Mouse (Mus musculus) gonadal fat pad, adult 2 months (tissue): ENCODE data around the gene Sema5a. TPM values are rescaled to one million over a fixed set of nuclear protein-coding genes. Genes with fewer than 3 reads are reported as not detected.

Source experiments
- DNase-seq: peaks from one replicate; pipeline ENCODE4 v3.0.0-alpha.2; 2012; ENCODE audit warnings: low read depth
- polyA plus RNA-seq: library from polyadenylated mRNA; depleted of rRNA; stranded (reverse); fragments of >200 nt; gene quantifications from 2 replicates; pipeline ENCODE4 v1.2.3, GENCODE M21; 2012

Sema5a gene
- polyA plus RNA-seq, 1 experiment = 7.8 TPM

DNA sequence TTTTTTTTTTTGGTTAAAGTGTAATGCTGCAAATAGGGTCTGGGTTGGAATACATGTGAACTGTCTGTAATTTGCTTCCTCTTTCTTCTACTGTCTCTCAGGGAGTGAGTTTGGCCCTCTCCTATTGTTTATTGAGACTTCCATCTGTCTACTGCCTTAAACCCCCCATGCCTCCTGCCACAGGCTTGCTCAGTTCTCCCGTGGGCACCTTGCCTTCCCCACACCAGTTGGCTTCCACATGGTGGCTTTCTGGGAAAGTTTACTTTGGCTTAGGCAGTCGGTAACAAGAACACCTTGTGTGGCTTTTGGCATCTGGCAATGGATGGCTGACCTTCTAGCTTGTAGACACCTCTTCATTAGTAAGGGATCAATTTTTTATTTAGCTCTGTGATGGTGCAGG is 10.2 kb downstream of the Sema5a start:
- no peak for DNase-seq

DNA sequence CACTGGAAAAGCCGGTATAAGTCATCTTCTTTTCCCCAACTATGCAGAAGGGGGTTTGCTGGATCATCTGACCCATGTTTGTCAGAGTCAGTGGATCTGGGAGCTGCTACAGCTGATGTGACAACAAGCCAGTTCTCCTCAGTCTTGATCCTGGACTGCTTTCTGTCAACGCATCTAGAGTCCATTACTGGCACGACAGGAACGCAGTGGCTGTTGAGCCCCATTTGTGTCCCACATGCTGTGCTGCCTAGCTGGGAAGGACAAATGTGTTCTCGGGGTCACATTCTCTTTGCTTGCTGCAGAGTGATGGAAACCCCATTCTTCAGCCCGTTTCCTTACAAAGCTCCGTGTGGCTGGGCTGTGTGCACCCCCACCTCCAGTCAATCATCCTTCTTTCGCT is 12.7 kb downstream of the Sema5a start:
- DNase-seq = no peak

DNA sequence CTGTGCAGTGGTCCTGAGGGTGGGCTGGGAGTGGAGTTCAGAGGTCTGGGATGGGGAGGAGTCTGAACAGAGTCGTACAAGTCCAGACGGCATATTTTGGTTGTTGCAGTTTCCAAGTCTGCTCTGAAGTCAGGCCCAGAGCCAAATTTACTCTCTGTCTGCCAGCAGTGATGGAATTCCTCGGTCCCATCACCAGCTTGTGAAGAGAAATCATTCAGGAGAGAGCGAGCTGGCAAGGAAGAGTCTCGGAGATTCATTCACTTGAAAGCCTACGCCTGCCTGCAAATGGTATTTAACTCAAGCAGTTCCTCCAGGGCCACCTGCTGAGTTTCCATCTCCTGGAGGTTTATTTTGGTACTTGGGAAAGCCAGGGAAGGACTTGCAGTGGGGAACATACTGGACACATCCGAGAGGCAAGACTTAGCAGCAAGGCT is 13.3 kb downstream of the Sema5a start:
- no peak for DNase-seq

DNA sequence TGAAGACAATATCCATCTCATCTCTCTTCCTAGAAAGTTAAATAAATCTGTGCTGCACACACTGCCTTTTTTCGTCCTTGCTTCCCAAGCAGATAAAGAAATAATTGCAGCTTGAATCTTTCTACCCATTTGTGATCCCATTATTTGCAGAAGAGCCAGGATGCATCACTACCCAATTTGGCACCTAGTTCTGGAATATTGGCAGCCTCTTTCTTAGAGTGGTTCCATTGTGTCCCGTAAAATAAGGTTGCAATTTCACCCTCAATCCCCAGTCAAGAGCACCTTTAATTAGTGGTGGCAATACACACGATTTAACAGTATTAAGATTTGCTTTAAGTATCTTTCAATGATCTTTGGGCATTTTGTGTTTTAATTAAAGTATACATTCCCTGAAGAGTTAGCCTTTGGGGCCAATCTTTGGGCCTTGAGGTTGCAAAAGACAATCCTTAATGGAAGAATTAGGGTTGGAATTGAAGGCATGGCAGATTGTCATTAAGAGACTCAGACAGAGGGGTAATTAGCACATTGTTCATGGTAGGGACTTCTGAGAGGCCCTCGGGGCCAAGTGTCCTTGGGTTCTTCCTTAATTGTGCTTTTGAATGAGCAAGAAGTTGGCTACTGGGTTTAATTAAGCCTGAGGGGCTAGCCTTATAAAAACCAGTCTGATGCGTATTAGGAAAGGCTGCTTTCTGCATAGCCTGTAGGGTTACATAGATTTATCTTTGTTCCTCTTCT is 14.9 kb downstream of the Sema5a start:
- no peak for DNase-seq

DNA sequence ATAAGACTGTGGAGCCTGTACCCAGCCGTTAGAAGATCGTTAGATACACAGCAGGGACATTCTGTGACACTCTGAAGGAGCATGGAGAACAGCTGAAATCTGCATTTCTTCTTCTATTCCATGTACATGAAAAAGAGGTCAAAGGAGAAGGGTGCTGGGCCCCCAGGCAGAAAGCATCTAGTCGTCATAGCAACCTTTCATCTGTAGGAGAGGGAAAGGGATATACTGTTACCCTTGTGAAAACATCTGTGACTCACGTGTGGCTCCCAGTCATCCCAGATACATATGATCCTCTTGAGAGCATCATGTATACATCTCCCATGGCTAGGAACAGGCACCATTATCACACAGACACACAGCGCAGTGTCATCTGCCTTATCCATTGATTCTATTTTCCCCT is 16.3 kb downstream of the Sema5a start:
- DNase-seq = no peak

DNA sequence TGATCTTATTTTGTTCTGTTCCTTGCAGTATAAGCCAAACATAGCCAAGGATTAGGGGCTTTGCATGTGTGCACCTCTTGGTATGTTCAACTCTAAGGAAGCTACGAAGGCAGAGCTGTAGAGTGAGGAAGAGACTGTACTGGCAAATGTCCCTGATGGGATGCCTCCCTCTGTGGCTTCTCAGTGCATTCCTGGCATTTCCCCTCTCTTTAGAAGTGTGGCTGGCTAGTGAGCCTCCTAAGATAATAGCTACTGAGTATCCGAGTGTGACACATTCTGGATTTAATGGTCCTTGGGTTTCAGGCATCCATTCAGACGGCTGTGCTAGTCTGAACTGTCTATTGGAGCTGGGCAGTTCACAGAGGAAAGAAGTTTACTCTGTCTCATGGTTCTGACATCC is 19.0 kb downstream of the Sema5a start:
- DNase-seq = no peak

DNA sequence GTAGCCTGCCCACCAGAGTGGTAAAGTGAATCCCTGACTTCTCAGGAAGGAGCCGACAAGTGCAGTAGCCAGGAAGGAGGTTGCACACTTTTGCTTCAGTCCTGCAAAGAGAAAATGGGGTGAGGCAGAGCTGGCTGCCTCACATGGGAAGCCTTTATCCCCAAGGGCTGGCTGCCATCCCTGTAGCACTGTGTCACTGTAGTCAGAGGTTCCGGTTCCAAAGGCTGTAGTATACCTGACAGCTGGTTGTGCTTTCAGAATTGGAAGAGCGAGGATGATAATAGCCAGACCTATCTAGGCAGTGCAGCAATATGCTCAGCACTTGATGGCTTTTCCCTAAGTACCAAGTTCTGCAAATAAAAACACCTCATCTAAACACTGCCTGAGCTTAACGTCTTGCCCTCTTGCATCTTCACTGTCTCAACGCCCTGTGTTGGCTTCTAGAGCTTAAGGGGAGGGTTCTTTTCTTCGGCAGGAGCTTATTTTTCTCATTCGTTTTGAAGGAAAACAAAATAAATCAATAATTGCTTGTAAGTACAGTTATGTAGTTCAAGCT is 20.3 kb downstream of the Sema5a start:
- no peak for DNase-seq

DNA sequence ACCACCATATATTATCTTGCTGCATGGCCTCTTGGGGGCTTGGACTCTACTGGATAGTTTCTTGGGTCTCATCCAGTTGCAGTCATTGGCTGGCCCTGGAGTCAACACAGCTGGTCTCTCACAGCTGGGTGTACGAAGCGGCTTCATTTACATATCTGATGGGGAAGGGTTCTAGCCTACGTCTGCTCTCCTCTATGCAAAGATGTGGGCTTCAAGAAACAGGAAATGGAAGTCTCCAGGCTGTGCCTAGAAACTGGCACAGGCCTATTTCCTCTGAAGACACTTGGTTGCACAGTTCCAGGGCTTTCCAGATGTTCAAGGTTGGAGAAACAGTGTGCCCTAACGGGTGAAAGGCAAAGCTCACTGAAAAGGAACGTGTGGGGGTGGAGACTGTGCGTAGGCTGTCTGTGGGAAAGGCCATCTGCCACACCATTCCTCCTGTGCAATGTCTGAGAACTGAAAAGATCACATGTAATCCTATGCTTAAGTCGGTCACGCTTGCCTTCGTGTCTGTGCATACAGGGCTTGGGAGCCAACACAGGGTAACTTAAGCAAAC is 20.8 kb downstream of the Sema5a start:
- no peak for DNase-seq

DNA sequence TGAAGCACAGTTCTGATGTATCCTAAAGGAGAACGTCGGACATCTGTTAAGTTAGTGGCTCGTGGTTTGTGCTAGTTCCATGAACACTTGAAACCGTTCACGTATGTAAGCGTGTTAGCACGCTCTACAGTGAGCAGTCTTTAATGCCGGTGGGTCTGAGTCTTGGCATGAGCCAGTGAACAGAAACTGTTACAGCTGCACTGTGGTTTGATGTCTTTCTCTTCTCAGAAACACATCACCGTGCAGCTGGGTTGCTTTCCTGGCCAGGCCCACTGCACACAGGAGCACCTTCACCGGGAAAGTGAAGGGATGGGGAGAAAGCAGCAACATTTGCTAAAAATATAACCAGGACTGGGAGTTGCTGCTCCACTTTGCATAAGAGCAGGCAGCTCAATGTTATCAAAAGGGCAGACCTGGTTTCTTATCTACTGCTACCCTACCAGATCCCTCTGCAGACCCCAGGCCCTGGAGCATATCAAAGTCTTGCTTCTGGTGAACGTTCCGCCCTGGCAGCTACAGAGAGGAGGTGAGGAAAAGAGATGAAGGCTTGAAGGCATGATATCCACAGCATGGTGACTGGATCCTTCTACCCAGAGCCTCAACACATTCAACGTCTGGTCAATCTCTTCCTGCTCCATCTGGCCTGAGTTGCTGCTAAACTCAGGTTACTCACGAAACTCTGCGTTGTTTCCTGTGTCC is 21.7 kb downstream of the Sema5a start:
- no peak for DNase-seq

DNA sequence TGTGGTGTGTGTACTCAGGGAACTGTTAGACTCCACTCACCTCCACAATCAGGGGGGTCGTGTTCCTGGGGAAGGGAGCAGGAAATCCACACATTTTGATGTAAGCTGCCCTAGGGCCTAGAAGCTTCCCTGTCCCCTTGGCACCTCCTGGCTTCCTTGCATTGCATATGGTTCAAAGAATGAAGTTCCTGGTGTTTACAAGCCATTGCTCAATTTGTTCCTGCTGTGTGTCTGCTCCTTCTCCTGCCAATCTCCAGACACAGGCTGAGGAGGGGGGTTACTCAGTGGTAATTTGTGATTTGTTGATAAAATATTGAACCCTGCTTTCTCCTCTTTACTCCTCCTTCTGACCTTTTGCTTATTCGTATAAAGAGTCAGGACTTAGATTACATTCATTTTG is 25.5 kb downstream of the Sema5a start:
- DNase-seq = no peak

DNA sequence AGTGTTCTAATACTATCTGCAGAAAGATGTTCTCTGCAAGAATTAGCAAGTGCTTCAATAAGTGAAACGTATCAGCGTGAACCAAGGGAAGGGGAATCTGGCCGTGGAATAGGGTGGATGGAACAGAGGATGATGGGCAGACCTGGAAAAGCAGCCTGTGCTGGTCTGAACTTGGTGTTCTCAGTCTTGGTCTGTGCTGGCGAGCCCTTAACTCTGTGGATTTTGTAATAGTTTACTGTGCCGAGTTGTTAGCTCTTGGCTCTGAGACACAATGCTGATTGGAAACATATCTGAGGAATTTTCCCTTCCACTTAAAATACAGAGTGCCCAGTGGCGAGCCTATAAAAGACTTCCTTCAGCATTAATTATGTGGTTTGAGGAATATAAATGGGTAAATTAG is 29.3 kb downstream of the Sema5a start:
- DNase-seq = no peak

DNA sequence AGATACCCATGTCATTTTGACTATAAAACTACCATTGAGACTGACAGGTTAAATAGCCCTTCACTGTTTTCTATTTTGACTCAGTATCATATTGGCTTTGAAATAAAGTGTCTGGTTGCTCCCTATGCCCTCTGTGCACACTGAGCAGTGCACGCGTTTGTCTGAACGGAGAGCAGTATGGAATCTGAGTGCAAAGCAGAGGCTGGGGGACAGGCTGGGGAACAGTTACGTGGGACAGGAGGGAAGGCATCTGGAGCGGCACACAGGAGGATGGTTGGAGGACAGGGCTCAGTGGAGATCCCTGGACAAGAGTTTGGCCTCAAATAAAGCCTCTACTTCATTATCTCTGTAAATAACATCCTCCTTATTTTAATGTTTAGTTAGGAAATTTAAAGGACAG is 30.4 kb downstream of the Sema5a start:
- DNase-seq = no peak

DNA sequence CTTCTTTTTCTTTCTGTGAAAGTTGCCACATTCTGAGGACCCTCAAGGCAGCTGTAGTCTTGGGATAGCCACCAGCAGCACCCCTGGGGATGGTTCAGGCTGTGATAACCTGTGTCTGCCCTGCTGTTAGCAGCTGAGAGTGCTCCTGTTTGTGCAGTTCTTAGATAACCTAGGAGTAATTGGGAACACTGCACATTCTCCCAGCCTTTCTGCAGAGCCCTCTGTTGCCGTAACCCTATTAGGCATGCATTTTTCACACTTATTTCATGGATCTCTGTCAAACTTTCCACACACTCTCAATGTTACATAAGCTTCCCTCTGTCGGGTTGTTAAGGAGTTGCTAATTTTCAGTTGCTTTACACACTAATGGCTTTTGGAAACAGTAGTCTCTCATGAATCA is 34.0 kb downstream of the Sema5a start:
- DNase-seq = no peak

DNA sequence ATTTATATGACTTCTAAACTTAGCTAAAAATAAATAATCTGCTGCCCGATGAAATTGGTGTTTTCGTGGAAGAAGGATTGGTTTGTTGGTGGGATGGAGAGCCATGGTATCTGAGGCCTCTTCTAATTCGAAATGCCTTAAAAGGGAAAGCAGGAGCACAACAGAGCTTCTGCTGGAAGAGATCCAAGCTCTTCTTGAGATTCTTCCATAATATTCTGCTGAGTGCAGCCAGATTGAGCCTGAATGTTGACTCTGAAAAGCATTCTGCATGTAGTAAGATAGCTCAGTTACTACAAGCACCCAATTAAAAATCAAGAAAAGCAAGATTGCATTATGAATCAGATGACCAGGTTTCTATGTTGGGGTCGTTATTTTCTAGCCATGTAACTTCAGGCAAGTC is 36.8 kb downstream of the Sema5a start:
- DNase-seq = no peak

DNA sequence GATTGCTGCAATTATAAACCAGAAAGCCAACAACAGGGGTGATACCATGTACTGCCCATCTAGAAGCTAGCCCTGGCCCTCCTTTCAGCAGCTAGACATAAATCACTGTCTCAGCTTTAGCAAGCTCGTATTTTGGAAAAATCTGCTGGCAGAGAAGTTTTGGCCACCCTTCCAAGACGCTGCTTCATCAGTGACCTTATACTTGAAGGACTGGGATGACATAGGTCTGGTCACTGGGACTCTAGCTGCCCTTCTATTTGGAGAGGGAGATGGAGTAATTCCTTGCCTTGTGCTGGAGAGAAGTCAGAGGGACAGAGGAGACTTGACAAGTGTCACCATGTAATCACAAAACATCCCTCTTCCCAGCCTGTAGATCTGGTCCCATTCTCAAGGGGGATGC is 40.1 kb downstream of the Sema5a start:
- DNase-seq = no peak

DNA sequence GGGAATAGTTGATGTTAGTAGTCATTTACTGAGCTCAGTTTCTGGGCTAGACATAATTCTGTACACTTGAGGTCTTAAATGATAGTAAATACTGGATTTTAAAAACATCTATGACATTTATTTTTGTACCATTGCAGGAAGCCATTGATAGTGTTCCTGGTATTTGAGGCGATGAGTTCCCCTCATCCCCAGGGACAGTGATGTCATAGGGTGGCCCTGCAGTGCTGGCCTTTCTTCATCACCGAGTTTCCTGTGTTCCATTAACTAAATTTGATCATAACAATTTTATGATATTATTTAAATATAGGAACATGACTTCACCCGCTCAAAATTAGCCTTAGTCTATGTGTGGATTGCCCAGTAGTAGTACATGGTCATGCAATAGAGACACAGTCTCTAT is 41.7 kb downstream of the Sema5a start:
- no peak for DNase-seq

DNA sequence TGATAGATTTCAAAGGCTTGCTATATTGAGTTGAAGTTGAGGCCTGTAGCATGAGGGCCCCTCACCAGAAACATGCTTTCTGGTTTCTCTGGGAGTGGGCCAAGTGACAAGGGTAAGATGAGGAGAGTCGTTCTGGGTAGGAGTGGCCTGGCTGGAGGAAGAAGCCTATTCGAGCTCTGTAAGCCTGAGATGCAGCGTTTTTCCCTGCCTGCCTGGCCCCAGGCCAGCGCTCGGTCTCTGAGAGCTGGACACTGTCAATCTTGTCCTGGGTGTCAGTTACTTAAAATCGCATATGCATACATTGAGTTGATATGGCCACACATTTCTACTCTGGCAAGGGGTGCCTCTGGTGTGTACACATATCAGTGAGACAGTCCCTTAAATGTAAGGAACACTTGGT is 43.9 kb downstream of the Sema5a start:
- no peak for DNase-seq

DNA sequence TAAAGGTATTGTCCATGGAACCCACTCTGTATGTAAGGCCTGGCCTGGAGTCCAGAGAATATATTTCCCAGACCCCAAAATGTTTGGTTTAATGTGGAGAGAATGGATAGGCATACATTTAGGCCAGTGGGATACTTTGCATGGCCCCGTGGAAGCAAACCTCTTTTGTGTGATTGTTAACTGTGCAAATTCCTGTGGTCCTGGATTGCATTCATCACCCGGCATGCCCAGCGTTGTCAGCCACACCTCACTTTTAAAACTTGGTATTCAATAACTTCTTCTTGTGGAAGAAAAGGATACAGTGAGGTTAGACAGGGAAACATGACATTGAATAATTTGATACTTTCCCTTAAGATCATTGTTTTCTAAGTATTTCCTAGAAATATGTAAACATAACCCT is 46.4 kb downstream of the Sema5a start:
- no peak for DNase-seq

DNA sequence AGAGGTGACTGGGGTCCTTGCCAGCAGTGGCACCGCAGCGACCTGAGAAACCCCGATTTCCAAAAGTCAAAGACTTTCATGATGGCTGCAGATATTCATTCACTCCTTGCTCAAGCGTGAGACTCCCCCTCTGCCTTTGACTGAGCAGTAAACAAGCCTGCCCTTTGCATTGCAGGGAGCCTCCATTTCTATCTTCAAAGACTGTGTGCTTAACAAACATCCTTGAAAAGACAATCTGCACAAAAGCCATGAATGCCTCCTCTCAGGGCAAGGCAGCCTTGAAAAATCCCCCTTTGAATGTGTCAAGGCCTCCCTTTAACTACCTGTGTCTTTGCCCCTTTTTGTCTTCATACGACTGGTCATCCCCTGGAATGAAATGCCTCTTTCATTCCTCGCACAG is 51.9 kb downstream of the Sema5a start:
- DNase-seq = no peak

DNA sequence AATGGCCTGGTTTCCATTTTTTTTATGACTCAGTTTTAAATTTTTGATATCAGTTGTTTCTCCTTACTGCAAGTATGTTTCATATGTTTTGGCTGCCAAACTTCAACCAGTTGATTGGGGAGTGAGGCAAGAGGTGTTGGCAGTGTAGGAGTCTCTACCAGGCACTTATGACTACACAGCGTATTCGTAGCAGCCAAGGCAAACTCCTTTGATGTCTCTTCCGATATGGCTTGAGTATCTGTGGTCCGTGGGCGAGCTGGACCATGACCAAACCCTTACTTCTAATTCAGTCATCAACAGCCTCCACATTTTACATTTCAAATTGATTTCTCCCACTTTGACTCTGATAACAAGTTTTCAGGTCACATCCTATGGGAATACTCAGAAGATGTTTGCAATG is 52.7 kb downstream of the Sema5a start:
- no peak for DNase-seq

DNA sequence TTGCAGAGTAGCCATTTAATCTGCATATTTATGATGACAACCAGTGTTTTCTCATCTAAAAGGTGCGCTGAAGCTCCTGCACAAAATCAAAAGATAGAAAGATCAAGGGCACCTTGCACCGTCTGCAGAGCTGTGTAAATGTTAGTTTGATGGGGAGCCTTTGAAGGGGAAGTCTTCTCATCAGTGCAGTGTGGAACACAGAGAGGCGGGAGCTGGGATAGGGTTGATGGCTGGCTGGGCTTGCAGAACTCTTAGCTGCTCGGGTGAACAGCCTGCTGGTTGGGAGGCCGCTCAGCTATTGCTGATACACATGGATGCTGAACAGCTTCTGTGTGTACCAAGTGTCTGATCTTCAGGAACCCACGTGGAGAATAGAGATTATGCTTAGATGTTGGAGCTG is 53.9 kb downstream of the Sema5a start:
- no peak for DNase-seq

DNA sequence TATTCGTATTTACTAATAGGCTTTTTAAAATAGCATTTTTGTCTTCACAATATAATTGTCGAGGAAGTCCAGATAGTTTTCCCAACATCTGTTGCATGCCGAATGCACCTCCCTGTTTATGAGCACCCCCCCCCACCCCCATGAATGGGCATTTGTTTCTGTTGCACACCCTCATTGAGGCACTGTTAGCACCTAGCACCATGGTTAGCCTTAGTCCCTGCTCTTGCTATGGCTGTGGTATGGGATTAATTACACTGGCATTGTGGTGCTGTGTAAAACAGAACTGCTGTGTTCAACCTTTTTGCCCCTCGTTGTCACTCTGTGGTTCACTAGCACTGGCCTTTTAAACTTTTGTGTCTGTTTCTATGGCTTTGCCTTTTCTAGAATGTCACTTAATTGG is 56.4 kb downstream of the Sema5a start:
- DNase-seq = no peak
